Mouse (Mus musculus) heart, postnatal 0 days (tissue): ENCODE data around the gene Prkn. TPM values are rescaled to one million over a fixed set of nuclear protein-coding genes. Genes with fewer than 3 reads are reported as not detected.

Source experiments
- ATAC-seq: fragments of 200-750 bp; cut with Nextera tagmentation; 2 replicates; pipeline ENCODE4 v1.8.0; 2017; ENCODE audit warnings: low read depth, moderate number of reproducible peaks, moderate library complexity; ENCODE audit not compliant: insufficient read depth
- DNase-seq: peaks from one replicate; pipeline ENCODE4 v3.0.0-alpha.2; 2016; ENCODE audit warnings: low spot score
- H3K27ac ChIP-seq: fragments of 300-500 bp; sonication (generic); 2 replicates; pipeline ENCODE4 v1.5.1; 2014; ENCODE audit warnings: low read depth, mild to moderate bottlenecking
- H3K27me3 ChIP-seq: fragments of 300-500 bp; sonication (generic); 2 replicates; pipeline ENCODE4 v1.6.1; 2014; ENCODE audit warnings: low read length, mixed read lengths; ENCODE audit not compliant: control insufficient read depth, insufficient read depth
- H3K36me3 ChIP-seq: fragments of 300-500 bp; sonication (generic); replicated peaks from 2 replicates; pipeline ENCODE4 v1.6.1; 2014; ENCODE audit warnings: low read length, mixed read lengths; ENCODE audit not compliant: control insufficient read depth, insufficient read depth
- H3K4me1 ChIP-seq: fragments of 300-500 bp; sonication (generic); 2 replicates; pipeline ENCODE4 v1.6.1; 2014; ENCODE audit warnings: antibody characterized with exemption; ENCODE audit not compliant: control insufficient read depth, insufficient read depth
- H3K4me2 ChIP-seq: fragments of 300-500 bp; sonication (generic); 2 replicates; pipeline ENCODE4 v1.6.1; 2014; ENCODE audit warnings: low read depth, mild to moderate bottlenecking, low read length, moderate library complexity
- H3K4me3 ChIP-seq: fragments of 300-500 bp; sonication (generic); 2 replicates; pipeline ENCODE4 v1.5.1; 2014; ENCODE audit warnings: low read depth, low read length
- H3K9ac ChIP-seq: fragments of 300-500 bp; sonication (generic); replicated peaks from 2 replicates; pipeline ENCODE4 v1.6.1; 2014; ENCODE audit warnings: low read depth, low read length, mixed read lengths
- H3K9me3 ChIP-seq: fragments of 300-500 bp; sonication (generic); replicated peaks from 2 replicates; pipeline ENCODE4 v1.6.1; 2016; ENCODE audit warnings: low read length; ENCODE audit not compliant: control insufficient read depth
- CTCF ChIP-seq: IDR thresholded peaks from 2 replicates; pipeline ENCODE4 v1.5.1; 2016; ENCODE audit warnings: antibody characterized with exemption, control low read depth, low read depth
- EP300 ChIP-seq: IDR thresholded peaks from 2 replicates; pipeline ENCODE4 v1.6.1; 2016; ENCODE audit warnings: antibody characterized with exemption, low read depth
- WGBS: fragments of 180-500 bp; shearing (Covaris S2); extraction: QIAGEN DNeasy Blood & Tissue Kit; methylation state at CpG from one replicate; pipeline ENCODE4 v1.1.7; 2014; 5-methylcytosine and 5-hydroxymethylcytosine counted together
- polyA plus RNA-seq: library from polyadenylated mRNA; unstranded; fragments of >200 nt; fragmentation: Nextera tagmentation; extraction: Ambion mirVana; gene quantifications from 2 replicates; pipeline ENCODE4 v1.2.1, GENCODE M21; 2015
- total RNA-seq: library from RNA; depleted of rRNA; stranded (reverse); fragments of >200 nt; gene quantifications from 2 replicates; pipeline ENCODE4 v1.2.3, GENCODE M21; 2014; ENCODE audit warnings: low replicate concordance

Prkn gene
- total and polyA plus RNA-seq, 2 experiments from 2014 or later = 4.5 to 14.2 TPM

GRCm38 (mm10) chr17:11656878-11657277 is 816.7 kb downstream of the Prkn start:
- Histone ChIP-seq H3K9me3 (no peaks in the 10 kb centered on the region), H3K4me2 (no peak overlapping the region), H3K4me1 (no peaks in the 10 kb centered on the region), H3K36me3 (no peaks in the 10 kb centered on the region), H3K9ac (no peak overlapping the region), H3K4me3 (no peak overlapping the region), H3K27me3 (no peaks in the 10 kb centered on the region), H3K27ac (no peak overlapping the region)
- WGBS = 64% methylated on average over 3 of the region's 3 CpGs
- DNase-seq (no peak), ATAC-seq (no peak)
- TF ChIP-seq EP300 (no peak), CTCF (no peak)

- no peak overlapping the region for H3K4me2 ChIP-seq
- no peaks in the 10 kb centered on the region for H3K36me3 ChIP-seq
- WGBS = 74% methylated on average over 1 of the region's 1 CpGs
- DNase-seq = no peak
- no peaks in the 10 kb centered on the region for H3K27me3 ChIP-seq
- no peak overlapping the region for H3K27ac ChIP-seq
- H3K4me3 ChIP-seq = no peak overlapping the region
- no peaks in the 10 kb centered on the region for H3K9me3 ChIP-seq
- H3K9ac ChIP-seq = no peak overlapping the region
- TF ChIP-seq CTCF (no peak), EP300 (no peak)
- H3K4me1 ChIP-seq = no peaks in the 10 kb centered on the region
- ATAC-seq = no peak
Observed at GRCm38 (mm10) chr17:11661898-11662297, 821.7 kb downstream of the Prkn start.

GRCm38 (mm10) chr17:11663437-11663836 is 823.3 kb downstream of the Prkn start:
- TF ChIP-seq EP300 (no peak), CTCF (no peak)
- H3K9me3 ChIP-seq = no peaks in the 10 kb centered on the region
- no peaks in the 10 kb centered on the region for H3K4me1 ChIP-seq
- ATAC-seq (no peak), DNase-seq (no peak)
- 82% methylated on average over 7 of the region's 7 CpGs for WGBS
- no peak overlapping the region for H3K27ac ChIP-seq
- no peak overlapping the region for H3K4me3 ChIP-seq
- no peak overlapping the region for H3K9ac ChIP-seq
- H3K36me3 ChIP-seq = no peaks in the 10 kb centered on the region
- H3K27me3 ChIP-seq = no peaks in the 10 kb centered on the region
- no peak overlapping the region for H3K4me2 ChIP-seq

GRCm38 (mm10) chr17:11664610-11665345 is 824.6 kb downstream of the Prkn start:
- TF ChIP-seq CTCF (no peak), EP300 (no peak)
- Histone ChIP-seq H3K4me2 (peak overlapping the region; percentile 39; the same call in 1 of the 2 replicates), H3K9me3 (no peaks in the 10 kb centered on the region), H3K27ac (no peak overlapping the region), H3K9ac (no peak overlapping the region), H3K27me3 (no peaks in the 10 kb centered on the region), H3K4me3 (peak overlapping the region; percentile 11; the same call in 1 of the 2 replicates), H3K4me1 (no peaks in the 10 kb centered on the region), H3K36me3 (no peaks in the 10 kb centered on the region)
- ATAC-seq (no peak), DNase-seq (no peak)
- WGBS = 41% methylated on average over 20 of the region's 20 CpGs

GRCm38 (mm10) chr17:11679716-11680115 is 839.5 kb downstream of the Prkn start:
- no peak overlapping the region for H3K4me2 ChIP-seq
- no peak overlapping the region for H3K9ac ChIP-seq
- H3K27me3 ChIP-seq = no peaks in the 10 kb centered on the region
- no peaks in the 10 kb centered on the region for H3K9me3 ChIP-seq
- no peak for TF ChIP-seq CTCF
- no peak for TF ChIP-seq EP300
- ATAC-seq = no peak
- H3K4me3 ChIP-seq = no peak overlapping the region
- H3K27ac ChIP-seq = no peak overlapping the region
- 83% methylated on average over 6 of the region's 6 CpGs for WGBS
- H3K36me3 ChIP-seq = no peaks in the 10 kb centered on the region
- no peaks in the 10 kb centered on the region for H3K4me1 ChIP-seq
- no peak for DNase-seq

GRCm38 (mm10) chr17:11680456-11680855 is 840.3 kb downstream of the Prkn start:
- no peaks in the 10 kb centered on the region for H3K27me3 ChIP-seq
- H3K9ac ChIP-seq = no peak overlapping the region
- ATAC-seq = no peak
- H3K4me1 ChIP-seq = no peaks in the 10 kb centered on the region
- H3K9me3 ChIP-seq = no peaks in the 10 kb centered on the region
- H3K4me2 ChIP-seq = no peak overlapping the region
- H3K4me3 ChIP-seq = no peak overlapping the region
- no peak for DNase-seq
- H3K36me3 ChIP-seq = no peaks in the 10 kb centered on the region
- TF ChIP-seq EP300 (no peak), CTCF (no peak)
- no peak overlapping the region for H3K27ac ChIP-seq
- WGBS = 85% methylated on average over 9 of the region's 9 CpGs
